Mouse (Mus musculus) hematopoietic stem cell, adult 5-6 weeks (primary cell): ENCODE data around the gene Parp8. TPM values are rescaled to one million over a fixed set of nuclear protein-coding genes. Genes with fewer than 3 reads are reported as not detected.

Experiments
- ATAC-seq, 2 experiments: fragments of 125-278 bp in 1 of 2; replicated peaks in 1 of 2; 2 replicates each; pipeline ENCODE4 v1.8.0; 2016 to 2017; ENCODE audit warnings: inconsistent platforms in 2 of 2, mild to moderate bottlenecking in 2 of 2, moderate number of reproducible peaks in 2 of 2, low read depth in 1 of 2, moderate TSS enrichment in 1 of 2; ENCODE audit not compliant: low FRiP score in 2 of 2, poor library complexity in 2 of 2, severe bottlenecking in 2 of 2, insufficient read depth in 1 of 2, low TSS enrichment in 1 of 2
- total RNA-seq: library from RNA; stranded (forward); fragments of 172-1452, 232-1000 nt; gene quantifications from 2 replicates; pipeline ENCODE4 v1.2.3, GENCODE M21; 2017

The Parp8 gene
- total RNA-seq, result 76.8 and 100 TPM in 2 replicates

DNA sequence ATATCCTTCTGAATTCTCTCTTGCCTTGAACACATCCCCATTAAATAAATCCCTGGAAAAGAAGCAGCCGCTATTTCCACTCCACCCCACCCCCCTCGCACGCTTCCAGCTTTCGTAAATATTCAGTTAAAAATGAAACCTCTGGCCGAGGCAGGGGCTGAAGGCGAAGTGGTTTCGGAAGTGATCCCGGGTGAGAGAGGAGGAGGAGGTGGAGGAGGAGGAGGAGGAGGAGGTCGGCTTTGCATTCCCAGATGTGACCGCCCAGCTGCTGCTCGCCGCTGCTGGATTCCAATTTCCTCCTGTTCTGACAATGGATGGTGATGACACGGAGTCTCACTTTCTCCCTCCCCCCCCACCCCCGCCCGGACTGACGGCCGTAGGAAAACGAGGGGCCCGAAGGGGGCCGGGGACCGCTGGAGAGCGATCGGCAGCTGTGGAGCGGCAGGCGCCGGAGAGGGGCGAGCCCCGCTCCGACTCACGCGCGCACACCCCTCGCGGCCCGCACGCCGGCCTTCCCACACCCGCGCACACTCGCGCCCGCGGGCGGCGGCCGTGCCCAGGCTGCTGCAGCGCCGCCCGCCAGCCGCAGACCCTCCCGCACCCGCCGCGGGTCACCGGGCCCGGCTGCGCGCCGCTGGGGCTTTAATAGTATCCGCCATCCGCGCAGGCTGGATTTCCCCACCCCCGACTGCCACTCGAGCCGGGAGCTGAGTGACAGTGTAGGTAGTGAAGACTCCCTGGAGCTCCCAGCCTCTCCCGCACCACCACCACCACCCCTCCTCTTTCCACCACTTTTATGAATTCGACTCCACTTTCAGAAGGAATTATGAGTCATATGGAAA is at the start of gene Parp8:
Parp8 (minus strand) TSS at position 312 of the 842 bp plus-strand sequence.
- peak in 1 of 2 experiments; percentile 11; a peak in 1 of 4 replicates for ATAC-seq

DNA sequence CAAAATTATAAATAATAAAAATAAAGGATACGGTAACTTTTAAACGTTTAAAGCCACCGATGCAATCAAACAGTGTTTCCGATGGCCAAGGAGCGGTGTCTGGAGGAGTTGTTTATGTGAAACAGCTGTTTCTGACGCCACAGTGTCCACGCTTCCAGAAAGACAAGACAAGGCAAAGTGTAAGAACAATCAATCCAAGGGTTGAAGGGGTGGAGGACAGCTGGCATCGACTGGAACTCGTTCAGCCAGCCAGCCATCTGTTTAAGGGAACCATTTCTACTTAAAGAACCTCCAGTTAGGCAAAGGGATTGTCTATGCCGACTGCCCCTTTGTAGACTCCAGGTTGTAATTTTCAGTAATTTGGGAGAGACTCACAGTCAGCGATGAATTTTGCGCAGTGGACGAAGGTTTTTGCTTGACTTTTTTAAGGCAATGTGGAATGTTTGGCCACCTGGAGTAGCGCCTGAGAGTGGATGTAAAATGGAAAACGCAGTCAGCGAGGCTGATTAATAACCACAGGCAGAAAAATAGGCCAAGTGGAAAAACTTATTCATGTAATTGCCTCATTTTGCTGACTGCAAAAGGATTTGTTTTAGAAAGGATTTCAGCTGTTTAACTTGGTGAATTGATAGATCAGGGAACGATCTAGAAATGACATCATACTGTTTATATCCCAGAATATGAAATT is 37.4 kb upstream of the Parp8 start:
- no peak for ATAC-seq

DNA sequence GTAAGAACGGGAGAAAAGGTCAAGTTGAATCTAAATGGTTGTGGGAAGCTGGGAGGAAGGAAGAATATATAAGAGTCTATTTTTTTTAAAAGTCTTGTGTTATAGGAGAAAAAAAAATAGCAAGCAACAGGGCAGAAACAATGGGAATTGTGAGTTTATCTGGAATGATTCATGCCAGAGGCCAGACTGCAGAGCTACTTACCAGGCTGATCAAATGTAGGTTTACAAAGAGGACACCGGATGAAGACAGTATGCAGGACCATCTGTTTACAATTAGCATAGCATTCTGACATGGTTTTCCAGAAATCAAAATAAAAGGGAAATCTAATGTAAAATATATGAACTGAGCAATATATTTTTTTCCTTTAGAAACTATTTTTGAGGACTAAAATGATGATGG is 31.1 kb upstream of the Parp8 start:
- no peak for ATAC-seq

DNA sequence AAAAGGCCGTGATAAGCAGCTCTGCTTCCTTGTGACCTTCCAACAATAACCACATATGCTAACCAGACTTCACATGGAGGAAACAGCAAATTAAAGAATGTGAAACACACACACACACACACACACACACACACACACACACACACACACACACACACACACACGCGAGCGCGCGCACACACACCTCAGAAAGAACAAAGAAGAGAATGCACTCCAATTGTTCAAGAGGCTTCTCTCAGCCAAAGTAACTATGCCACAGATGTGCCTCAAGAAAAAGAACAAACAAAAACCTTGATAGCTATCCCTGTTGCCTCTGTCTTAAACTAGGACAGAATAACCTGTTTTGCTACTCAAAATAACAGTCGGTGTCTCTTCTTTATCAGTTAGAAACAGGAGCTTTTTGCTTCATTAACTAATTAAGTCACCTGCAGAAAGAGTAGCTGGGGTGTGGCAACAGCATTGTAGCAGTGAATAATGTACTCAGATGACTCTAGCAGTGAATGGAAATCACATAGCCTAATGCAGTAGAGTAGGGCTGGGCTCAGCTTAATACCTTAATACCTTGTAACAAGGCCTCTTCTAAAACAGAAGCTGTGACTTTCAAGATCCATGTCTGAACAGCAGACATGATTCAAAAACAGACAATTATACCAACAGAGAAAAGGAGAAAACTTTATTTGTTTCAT is 29.6 kb upstream of the Parp8 start:
- ATAC-seq, result peak; percentile 33 to 37; a peak in 1 of 4 replicates

DNA sequence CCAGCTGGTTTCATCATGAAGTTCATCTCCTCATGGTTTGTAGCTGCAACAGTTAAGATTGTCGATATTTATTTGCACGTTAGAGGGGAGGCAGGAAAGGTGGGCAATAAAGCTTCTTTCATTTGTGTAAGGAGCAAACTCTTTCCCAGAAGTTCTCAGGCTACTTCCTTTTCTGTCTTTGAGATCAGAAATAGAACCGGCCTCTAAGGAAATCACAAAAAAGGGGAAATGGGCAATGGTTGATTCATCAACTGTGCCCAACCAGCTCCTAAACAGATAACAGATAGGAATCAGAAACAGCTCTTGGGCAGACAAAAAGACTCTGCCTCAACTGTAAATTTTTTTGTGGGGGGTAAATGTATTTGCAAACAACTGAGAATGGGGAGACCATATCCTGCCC is 27.4 kb upstream of the Parp8 start:
- peak; percentile 30 to 38; a peak in 3 of 4 replicates for ATAC-seq

DNA sequence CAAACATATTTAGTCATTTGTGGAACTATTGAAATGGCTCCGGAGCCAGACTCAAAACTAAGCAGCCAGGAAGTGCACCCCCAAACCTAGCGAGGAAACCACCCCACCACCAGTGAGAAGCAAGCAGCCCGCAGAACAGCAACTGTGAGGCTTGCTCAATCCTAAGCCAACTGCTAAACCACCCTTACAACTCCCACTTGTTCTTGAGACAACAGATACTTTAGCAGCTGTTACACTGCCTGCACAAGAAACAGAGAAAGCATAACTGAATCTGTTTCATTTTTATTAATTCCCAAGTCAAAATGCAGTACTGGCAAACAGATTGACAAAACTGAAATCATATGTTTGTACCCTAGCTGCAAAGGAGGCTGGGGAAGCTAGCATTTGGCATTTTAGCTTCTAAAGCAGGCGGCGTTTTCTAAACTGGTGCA is 23.2 kb upstream of the Parp8 start:
- ATAC-seq, result peak; percentile 92 to 97

DNA sequence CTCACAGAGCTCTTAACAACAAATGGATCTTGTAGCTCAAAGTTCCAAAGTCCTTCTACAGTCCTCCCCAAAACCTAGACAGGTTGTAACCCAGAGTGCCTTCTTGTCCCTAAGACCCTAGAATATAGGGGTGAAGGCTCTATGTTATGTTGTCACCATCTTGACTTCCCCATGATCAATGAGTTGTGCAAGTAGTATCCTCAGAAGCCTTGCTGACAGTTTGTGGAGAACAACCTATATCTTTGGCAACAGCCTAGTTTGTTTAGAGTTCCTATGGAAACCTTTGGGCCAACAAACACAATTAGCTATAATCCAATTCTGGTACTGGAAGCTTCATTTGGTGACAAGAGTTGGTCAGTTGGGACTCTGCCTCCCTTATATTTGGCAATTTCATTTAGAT is 18.2 kb upstream of the Parp8 start:
- ATAC-seq, result peak in 1 of 2 experiments; percentile 34; a peak in 1 of 4 replicates

DNA sequence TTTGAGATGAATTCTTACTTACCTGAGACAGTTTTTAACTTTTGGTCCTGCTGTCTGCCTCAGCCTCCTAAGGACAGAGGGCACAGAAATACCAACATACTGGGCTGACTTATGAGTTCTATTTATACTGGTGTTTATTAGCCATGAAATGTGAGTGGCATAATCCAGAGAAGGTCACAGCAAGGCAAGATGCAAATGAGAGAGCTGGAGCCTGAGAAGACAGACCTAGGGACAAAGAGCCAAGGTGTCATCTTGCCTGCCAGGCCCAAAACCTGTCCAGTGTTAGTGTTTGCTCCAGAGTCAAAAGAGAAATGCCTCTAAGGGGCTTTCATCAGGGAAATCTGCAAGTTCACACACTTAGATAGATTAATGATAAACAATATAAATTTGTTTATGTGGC is 15.7 kb upstream of the Parp8 start:
- no peak for ATAC-seq

DNA sequence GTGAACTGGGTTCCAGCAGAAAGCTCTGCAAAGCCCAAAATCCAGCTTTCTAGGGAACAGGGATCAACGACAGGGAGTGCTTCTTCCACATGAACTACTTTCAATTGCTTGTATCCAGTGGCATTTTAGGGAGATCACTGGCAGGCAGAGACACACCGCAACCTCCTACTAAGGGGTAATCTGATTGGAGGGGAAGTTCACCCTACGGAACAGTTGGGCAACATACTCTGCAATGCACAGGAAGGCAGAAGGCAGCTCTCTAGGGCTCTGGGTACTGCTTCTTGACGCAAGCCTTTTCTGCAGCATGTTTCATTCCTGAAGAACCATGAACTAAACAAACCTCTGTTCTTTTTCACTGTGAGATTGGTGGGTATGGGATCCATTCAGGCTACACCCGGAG is 10.9 kb upstream of the Parp8 start:
- peak in 1 of 2 experiments; percentile 45; a peak in 1 of 4 replicates for ATAC-seq

DNA sequence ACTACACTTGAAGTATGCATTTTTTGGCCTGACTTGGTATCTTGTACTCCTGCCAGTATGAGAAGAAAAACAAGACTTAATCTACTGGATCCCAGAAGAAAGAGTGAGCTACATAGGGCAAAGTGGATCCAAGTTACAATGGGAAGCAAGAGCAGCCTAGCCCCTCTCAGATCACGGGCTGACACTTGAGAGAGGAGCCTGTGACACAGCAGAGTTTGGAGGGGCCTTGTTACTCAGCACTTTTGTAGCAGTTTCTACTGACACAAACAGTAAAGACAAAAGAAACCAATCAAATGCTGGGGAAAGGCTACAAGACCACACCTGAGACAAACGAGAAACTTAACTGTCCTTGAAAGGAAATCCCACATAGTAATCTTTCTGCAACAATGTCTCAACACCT is 9.8 kb upstream of the Parp8 start:
- ATAC-seq, result no peak

DNA sequence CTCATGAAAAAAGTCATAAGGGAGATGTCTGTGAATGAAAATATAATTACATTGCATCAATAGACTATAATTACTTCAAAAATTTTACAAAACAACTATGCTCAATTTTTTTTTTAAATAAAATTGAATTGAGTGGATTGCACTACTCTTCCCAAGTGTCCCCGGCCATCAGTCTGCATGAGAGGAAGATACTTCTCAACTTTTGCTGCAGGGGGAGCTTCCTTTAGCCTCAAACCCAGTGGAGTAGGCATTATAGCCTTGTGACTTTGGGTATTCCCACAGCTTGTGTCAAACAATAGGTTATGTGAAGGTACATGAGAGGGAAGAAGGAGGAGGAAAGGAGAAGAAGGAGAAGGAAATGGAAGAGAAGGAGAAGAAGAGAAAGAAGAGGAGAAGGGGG is 9.3 kb upstream of the Parp8 start:
- ATAC-seq, result no peak

DNA sequence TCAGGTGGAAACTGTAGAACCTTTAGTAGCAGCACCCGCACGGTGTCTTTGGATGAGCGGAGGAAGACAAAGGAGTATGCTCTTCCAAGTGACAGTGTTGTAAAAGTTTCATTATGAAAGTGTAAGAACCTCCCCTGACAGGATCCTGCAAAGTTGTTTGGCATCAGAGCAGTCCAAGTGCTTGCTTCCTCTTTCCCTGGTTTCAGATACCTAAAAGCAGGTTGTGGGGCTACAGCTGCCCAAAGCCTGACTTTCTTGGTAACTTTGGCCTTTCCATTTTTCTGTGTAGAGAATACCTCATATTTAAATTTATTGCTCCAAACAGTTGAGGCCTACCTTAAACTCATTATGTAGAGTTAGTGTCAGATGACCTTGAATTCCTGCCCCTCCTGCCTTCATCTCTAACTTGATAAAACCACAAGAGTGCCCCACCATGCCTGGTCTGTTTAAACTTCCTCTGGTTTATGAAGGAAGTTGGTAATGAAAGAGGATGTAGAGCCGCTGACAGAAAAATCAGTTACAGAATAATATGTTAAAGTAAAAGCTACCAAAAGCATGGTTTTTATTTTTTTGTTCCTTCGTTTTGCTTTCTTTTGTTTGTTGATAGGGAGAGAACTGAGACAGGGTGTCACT is 8.5 kb upstream of the Parp8 start:
- peak; percentile 79 for ATAC-seq

DNA sequence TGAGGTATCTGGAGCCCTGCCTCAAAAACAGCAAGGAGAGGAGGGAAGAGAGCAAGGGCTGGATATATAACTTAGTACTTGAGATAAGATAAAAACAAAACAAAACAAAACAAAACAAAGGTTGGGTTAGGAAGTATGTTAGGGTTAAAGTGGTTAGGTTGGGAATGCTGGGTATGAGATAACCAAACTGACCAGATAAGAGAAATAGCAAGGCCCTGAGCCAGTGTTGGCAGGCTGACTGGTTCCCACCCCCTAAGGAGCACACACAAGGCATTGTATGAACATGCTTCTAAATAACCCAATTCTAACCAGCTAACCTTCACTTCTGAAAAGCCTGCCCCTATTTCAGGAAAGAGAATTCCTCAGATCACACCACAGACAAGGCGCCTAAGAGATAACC is 7.1 kb upstream of the Parp8 start:
- no peak for ATAC-seq

DNA sequence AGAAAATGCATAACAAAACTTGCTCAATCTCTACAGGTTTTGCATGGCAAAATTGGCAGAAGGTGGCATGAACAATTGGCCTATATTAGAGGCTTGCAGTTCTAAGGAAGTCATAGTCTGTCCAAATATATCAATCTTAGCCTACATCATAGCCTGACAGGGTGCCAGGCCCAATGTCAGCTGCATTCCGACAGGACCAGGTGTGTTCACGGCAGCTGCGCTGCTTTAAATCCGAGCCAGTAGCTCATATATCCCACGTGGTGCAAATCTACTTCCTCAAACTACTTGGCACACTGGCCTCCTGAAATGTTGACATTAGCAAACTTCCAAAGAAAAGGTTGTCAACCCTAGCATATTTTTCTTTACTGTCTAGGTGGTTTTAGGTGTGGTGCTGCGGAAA is 6.2 kb upstream of the Parp8 start:
- peak; percentile 15 to 37; a peak in 3 of 4 replicates for ATAC-seq

DNA sequence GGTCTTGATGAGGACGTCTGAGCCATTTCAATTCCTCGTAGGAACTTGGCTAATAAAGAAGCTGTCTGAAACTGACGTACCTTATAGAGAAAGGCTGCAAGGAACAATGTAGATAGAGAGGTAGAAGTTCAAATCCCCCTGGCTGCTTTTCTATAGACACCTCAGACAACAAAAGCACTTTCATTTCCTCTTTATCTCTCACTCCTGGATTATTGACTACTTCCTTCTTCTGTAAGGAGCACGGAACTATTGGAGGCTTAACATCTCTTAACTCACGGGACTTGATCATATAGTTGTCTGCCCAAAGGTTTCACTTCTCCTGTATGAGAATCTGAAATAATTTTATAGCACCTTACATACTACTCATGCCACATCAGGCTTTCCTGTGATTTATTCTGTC is 2.9 kb upstream of the Parp8 start:
- peak; percentile 11 to 22; a peak in 3 of 4 replicates for ATAC-seq

DNA sequence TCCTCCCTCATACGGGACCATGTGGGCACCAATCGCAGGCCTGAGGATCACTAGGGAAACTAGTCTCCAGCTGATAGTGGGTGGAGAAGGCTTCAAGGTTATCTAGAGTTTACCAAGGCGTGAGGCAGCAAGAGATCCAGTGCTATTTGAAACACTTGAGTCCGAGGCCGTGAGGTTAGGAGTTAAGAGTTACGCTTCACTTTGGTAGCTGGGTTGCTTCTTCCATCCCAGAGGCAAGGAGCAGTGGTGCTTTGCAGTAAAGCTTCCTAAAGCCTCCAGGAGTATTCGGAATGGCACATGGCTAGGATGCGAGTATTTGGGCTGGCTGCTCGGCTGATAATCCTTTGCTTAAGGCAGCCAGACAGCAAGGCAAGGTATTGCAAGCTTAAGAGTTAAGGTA is 2.0 kb upstream of the Parp8 start:
- no peak for ATAC-seq

DNA sequence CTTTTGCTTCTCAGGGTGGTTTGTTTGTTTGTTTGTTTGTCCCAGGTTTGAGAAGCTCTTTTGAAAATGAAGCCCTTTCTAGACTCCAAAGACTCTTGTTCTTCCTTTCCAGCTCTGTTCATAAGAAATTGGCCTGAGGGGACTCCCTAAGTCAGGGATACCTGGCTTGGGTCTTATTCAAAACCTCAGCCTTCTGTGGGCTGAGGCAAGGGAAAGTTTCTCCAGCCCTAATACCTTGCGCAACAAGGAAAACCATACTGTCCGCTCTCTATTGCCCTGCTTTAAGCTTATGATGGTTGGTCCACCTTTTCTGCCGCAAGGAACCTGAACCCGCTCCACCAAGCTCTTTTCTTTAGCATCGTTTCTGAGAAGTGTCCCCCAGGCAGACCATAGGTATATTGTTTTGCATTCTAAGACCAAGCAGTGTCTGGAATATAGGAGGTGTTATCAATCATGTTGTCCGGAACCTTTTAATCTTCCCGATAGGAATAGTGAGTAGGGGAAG is 991 bp upstream of the Parp8 start:
- no peak for ATAC-seq

DNA sequence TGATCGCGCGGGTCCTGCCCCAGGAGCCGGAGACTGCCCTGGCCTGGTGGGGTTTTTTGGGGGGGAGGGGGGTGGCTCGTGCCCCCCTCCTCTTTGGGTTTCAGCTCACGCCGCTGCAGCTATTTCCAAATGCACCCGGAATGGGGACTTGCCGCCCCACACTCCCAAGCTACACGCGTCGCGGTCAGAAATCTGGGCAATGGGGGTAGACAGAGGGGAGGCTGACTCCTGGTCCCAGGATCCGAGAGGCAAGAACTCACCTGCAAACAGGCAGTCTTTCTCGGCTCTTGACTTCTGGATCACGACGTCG is 466 bp downstream of the Parp8 start:
- no peak for ATAC-seq
